Mouse (Mus musculus) MEL (cell line): Measurements from ENCODE around the gene Slc44a3. TPM values are rescaled to one million over a fixed set of nuclear protein-coding genes. Genes with fewer than 3 reads are reported as not detected.

Experiments
- polyA plus RNA-seq, 2 experiments: library from polyadenylated mRNA; stranded (reverse) in 1 of 2; unstranded in 1 of 2; fragments of >175 nt in 1 of 2; fragments of >200 nt in 1 of 2; gene quantifications; 2 replicates each; pipeline versions ENCODE4 v1.2.1 to v1.2.4; 2012; ENCODE audit warnings: low replicate concordance in 2 of 2, low read depth in 1 of 2; ENCODE audit not compliant: insufficient read length in 2 of 2, insufficient read depth in 1 of 2, missing spikeins in 1 of 2
- total RNA-seq: library from RNA; depleted of rRNA; stranded (reverse); fragments of 300-350 nt; gene quantifications from 2 replicates; pipeline ENCODE4 v1.2.3, GENCODE M21; 2012; rRNA removed

The Slc44a3 gene
- total and polyA plus RNA-seq, 3 experiments = 0.08 to 0.11 TPM; not detected in 1

Other genes starting within 250 kb of the Slc44a3 start
- gene Tmem56, start 249.3 kb downstream of the Slc44a3 start, total RNA-seq = 0.20 and 0.39 TPM in 2 replicates
- gene Tmem56, start 249.3 kb downstream of the Slc44a3 start, polyA plus RNA-seq = under 1 TPM in 1 of 2 experiments, not detected in 1; 0.32 TPM
- gene Alg14, start 240.6 kb downstream of the Slc44a3 start, total RNA-seq = 2.5 and 3.2 TPM in 2 replicates
- gene Alg14, start 240.6 kb downstream of the Slc44a3 start, polyA plus RNA-seq = 10 to 100 TPM in 1 of 2 experiments, not detected in 1; 20.1 TPM
- gene Cnn3, start 105.9 kb downstream of the Slc44a3 start, total RNA-seq = not detected in 2 replicates
- gene Cnn3, start 105.9 kb downstream of the Slc44a3 start, polyA plus RNA-seq = not detected
- not detected in 2 replicates for gene 4930432M17Rik, start 138.4 kb upstream of the Slc44a3 start, total RNA-seq
- gene 4930432M17Rik, start 138.4 kb upstream of the Slc44a3 start, polyA plus RNA-seq = not detected
- not detected in 2 replicates for gene F3, start 191.1 kb upstream of the Slc44a3 start, total RNA-seq
- gene F3, start 191.1 kb upstream of the Slc44a3 start, polyA plus RNA-seq = not detected